Mouse (Mus musculus) midbrain, postnatal 0 days (tissue): ENCODE results near the gene Irf2bp1. TPM values are rescaled to one million over a fixed set of nuclear protein-coding genes. Genes with fewer than 3 reads are reported as not detected.
A peak's percentile ranks its signal among the peaks of the same experiment; 100 is the strongest.

Experiments used
- ATAC-seq: fragments of 200-750 bp; cut with Nextera tagmentation; 2 replicates; pipeline ENCODE4 v1.8.0; 2017; ENCODE audit warnings: moderate number of reproducible peaks, mild to moderate bottlenecking, moderate TSS enrichment, moderate library complexity; ENCODE audit not compliant: low FRiP score
- DNase-seq: peaks from one replicate; pipeline ENCODE4 v3.0.0-alpha.2; 2015; ENCODE audit warnings: low spot score
- H3K27ac ChIP-seq: fragments of 300-500 bp; sonication (generic); 2 replicates; pipeline ENCODE4 v1.5.1; 2014; ENCODE audit warnings: low read depth, mild to moderate bottlenecking, low read length, mixed read lengths
- H3K27me3 ChIP-seq: fragments of 300-500 bp; sonication (generic); 2 replicates; pipeline ENCODE4 v1.6.1; 2014; ENCODE audit warnings: low read length, control low read depth, mixed read lengths; ENCODE audit not compliant: insufficient read depth
- H3K36me3 ChIP-seq: fragments of 300-500 bp; sonication (generic); 2 replicates; pipeline ENCODE4 v1.6.1; 2014; ENCODE audit warnings: low read length, control low read depth, mixed read lengths; ENCODE audit not compliant: insufficient read depth
- H3K4me1 ChIP-seq: fragments of 300-500 bp; sonication (generic); 2 replicates; pipeline ENCODE4 v1.6.1; 2014; ENCODE audit warnings: mild to moderate bottlenecking, control low read depth, antibody characterized with exemption, low read length, mixed read lengths; ENCODE audit not compliant: insufficient read depth
- H3K4me2 ChIP-seq: fragments of 300-500 bp; sonication (generic); 2 replicates; pipeline ENCODE4 v1.6.1; 2014; ENCODE audit warnings: low read depth, mild to moderate bottlenecking, low read length, mixed read lengths; ENCODE audit not compliant: poor library complexity, severe bottlenecking
- H3K4me3 ChIP-seq: fragments of 300-500 bp; sonication (generic); 2 replicates; pipeline ENCODE4 v1.5.1; 2014; ENCODE audit warnings: low read depth, mild to moderate bottlenecking, low read length, moderate library complexity
- H3K9ac ChIP-seq: fragments of 300-500 bp; sonication (generic); replicated peaks from 2 replicates; pipeline ENCODE4 v1.6.1; 2014; ENCODE audit warnings: mild to moderate bottlenecking, low read length, moderate library complexity, mixed read lengths; ENCODE audit not compliant: poor library complexity, severe bottlenecking
- H3K9me3 ChIP-seq: fragments of 300-500 bp; sonication (generic); 2 replicates; pipeline ENCODE4 v1.6.1; 2016; ENCODE audit warnings: low read length, control low read depth
- CTCF ChIP-seq: IDR thresholded peaks from 2 replicates; pipeline ENCODE4 v1.5.1; 2016; ENCODE audit warnings: antibody characterized with exemption, mild to moderate bottlenecking
- WGBS: fragments of 180-500 bp; shearing (Covaris S2); extraction: QIAGEN DNeasy Blood & Tissue Kit; methylation state at CpG from one replicate; pipeline ENCODE4 v1.1.7; 2014; 5-methylcytosine and 5-hydroxymethylcytosine counted together
- polyA plus RNA-seq: library from polyadenylated mRNA; unstranded; fragments of >200 nt; fragmentation: Nextera tagmentation; extraction: Ambion mirVana; gene quantifications from 2 replicates; pipeline ENCODE4 v1.2.1, GENCODE M21; 2015
- total RNA-seq: library from RNA; depleted of rRNA; stranded (reverse); fragments of >200 nt; gene quantifications from 2 replicates; pipeline ENCODE4 v1.2.3, GENCODE M21; 2014

Gene Irf2bp1
- total and polyA plus RNA-seq, 2 experiments from 2014 or later = 25.6 to 133 TPM

DNA sequence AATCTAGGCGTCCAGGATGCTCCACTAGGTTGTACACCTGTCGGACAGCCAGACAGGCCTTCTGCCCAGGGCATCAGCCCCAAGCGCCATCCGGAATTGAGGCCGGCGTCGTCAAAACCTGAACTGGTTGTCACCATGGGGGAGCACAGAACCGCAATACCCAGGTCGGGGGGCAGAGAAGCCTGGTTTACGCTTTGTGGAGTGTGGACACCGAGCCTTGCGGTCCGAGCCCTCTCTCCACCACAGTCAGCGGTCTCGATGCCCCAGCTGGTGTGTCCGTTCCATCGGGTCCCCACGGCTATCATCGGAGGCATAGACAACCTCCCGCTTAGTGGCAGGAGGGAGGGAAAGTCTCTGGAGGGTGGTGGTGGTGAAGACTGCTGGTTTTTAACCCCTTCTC is 41.0 kb upstream of the Irf2bp1 start:
- no peak for DNase-seq
- Histone ChIP-seq H3K27ac (no peak overlapping the region; the same call in 1 of the 2 replicates), H3K4me1 (peaks cover 8% of the 10 kb centered on the region), H3K9ac (peak overlapping the region; percentile 36; the same call in 1 of the 2 replicates), H3K27me3 (no peaks in the 10 kb centered on the region), H3K36me3 (peaks cover 6% of the 10 kb centered on the region; the same call in 1 of the 2 replicates), H3K4me2 (peak overlapping the region; percentile 45), H3K9me3 (no peaks in the 10 kb centered on the region), H3K4me3 (peak overlapping the region; percentile 16; the same call in 1 of the 2 replicates)
- ATAC-seq = 0 out of 2 replicates have a peak, but pooled peaks have one; percentile 0
- WGBS = 9% methylated on average over 20 of the region's 20 CpGs
- no peak for TF ChIP-seq CTCF

DNA sequence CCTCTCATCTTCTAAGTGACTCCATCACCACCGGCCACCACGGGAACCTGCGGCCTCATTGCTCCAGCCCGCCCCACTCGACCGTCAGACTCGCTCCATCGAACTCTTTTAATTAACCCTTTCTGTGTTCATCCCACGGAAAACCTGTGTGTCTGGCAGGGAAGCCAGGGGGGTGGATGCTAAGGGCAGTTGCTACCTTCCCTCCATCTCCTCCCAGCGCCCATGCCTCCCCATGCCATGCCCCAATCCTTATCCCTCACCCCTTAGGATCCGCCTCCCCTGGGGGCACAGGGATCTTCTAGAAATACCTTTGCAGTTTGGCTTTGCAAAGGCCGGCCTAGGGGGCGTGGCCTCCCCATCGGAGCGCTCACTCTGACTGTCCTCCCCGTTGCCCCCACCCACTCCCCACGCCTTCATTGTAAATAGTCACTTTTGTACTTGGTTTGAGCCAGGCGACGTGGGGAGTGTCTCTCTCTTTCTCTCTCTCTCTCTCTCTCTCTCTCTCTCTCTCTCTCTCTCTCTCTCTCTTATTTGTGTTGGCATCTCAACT is 40.5 kb upstream of the Irf2bp1 start:
- H3K4me2 ChIP-seq = peak overlapping the region; percentile 45; the same call in 1 of the 2 replicates
- H3K36me3 ChIP-seq = peaks cover 6% of the 10 kb centered on the region; the same call in 1 of the 2 replicates
- no peak for TF ChIP-seq CTCF
- no peak overlapping the region for H3K9ac ChIP-seq
- ATAC-seq (no peak), DNase-seq (no peak)
- H3K4me1 ChIP-seq = peaks cover 6% of the 10 kb centered on the region; the same call in 1 of the 2 replicates
- no peak overlapping the region for H3K4me3 ChIP-seq
- no peaks in the 10 kb centered on the region for H3K9me3 ChIP-seq
- H3K27ac ChIP-seq = no peak overlapping the region
- WGBS = 10% methylated on average over 19 of the region's 19 CpGs
- H3K27me3 ChIP-seq = no peaks in the 10 kb centered on the region

DNA sequence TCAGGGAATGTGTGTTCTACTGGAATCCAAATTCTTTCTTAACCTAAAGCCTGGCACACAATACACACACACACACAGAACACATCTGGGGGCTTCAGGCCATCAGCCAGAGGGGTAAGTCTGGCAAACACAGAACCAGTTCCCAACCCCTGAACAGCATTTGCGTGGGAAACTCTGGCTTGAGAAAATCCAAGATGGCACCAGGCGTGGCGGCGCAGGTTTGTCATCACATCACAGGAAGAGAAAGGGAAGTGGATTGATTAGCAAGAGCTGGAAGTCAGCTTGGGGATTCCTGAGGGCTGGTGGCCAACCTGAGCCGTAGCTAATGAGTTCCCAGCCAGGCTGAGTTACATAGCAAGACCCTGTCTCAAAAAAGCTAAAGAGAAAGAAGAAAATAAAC is 38.5 kb upstream of the Irf2bp1 start:
- DNase-seq (no peak), ATAC-seq (no peak)

DNA sequence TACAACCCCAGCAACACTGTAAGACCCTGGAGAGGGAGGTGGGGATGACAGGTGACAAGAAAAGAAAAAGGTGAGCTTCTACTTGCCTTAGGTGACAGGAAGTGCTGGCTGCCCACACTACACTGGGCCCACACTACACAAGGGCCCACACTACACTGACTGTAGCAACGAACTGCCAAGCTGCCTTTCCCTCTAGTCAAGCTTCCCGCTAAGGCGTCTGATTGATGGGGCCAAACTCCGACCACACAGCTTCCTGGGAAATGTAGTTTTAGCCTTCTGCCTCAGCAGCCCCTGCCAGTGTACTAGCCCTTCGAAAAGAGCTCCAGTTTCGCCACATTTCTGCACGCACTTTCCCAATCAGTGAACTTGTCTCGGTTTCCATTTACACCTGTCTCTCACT is 36.2 kb upstream of the Irf2bp1 start:
- Histone ChIP-seq H3K4me1 (peaks cover 4% of the 10 kb centered on the region; the same call in 1 of the 2 replicates), H3K9ac (no peak overlapping the region), H3K36me3 (no peaks in the 10 kb centered on the region), H3K27ac (no peak overlapping the region), H3K9me3 (no peaks in the 10 kb centered on the region), H3K4me3 (no peak overlapping the region), H3K4me2 (no peak overlapping the region), H3K27me3 (no peaks in the 10 kb centered on the region)
- ATAC-seq = peak; percentile 32; the same call in 1 of the 2 replicates
- DNase-seq = peak; percentile 40
- TF ChIP-seq CTCF = no peak
- 8% methylated on average over 8 of the region's 8 CpGs for WGBS

More for the DNA sequence above, 38.5 kb upstream of the Irf2bp1 start:
- Histone ChIP-seq H3K27ac (0 out of 2 replicates have a peak overlapping the region, but pooled peaks have one; percentile 8), H3K9me3 (no peaks in the 10 kb centered on the region), H3K36me3 (no peaks in the 10 kb centered on the region), H3K4me1 (peaks cover 6% of the 10 kb centered on the region; the same call in 1 of the 2 replicates), H3K9ac (no peak overlapping the region), H3K27me3 (no peaks in the 10 kb centered on the region), H3K4me3 (no peak overlapping the region), H3K4me2 (no peak overlapping the region)
- no peak for TF ChIP-seq CTCF
- WGBS = 84% methylated on average over 5 of the region's 5 CpGs

DNA sequence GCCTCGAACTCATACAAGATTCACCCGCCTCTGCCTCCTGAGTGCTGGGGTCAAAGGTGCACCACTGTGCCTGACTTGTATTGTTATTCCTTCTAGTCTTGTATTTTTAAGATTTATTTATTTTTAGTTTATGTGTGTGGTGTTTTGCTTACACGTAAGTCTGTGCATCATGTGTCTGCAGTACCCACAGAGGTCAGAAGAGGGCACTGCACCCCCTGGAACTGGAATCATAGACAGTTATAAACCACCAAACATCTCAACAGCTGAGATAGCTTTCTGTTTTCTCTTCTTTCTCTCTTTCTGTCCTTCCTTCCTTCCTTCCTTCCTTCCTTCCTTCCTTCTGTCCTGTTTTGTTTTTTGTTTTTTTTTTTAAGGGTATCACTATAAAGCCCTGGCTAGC is 32.9 kb upstream of the Irf2bp1 start:
- Histone ChIP-seq H3K4me1 (no peaks in the 10 kb centered on the region), H3K9ac (no peak overlapping the region), H3K4me2 (no peak overlapping the region), H3K27me3 (no peaks in the 10 kb centered on the region), H3K27ac (no peak overlapping the region), H3K9me3 (no peaks in the 10 kb centered on the region), H3K36me3 (no peaks in the 10 kb centered on the region), H3K4me3 (no peak overlapping the region)
- WGBS = 86% methylated on average over 3 of the region's 3 CpGs
- TF ChIP-seq CTCF = peak; percentile 51
- no peak for DNase-seq
- ATAC-seq = no peak

DNA sequence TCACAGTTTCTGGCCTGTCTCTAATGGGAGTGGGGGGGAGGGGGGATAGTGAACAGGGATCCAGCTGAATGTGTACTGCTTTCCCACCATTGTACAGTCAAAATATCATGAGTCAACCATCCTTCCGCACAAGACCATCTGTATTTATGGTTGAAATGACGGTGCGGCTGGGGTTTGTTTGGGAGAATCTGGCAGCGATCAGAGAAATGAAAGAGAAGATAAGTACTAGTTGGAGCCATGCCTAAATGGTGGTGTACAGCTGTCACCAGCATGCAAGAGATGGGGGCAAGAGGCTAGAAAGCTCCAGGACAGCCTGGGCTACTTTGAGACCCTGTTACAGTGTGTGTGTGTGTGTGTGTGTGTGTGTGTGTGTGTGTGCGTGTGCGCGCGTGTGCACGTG is 25.5 kb upstream of the Irf2bp1 start:
- no peak for DNase-seq
- no peak overlapping the region for H3K27ac ChIP-seq
- H3K9me3 ChIP-seq = no peaks in the 10 kb centered on the region
- 89% methylated on average over 9 of the region's 9 CpGs for WGBS
- no peaks in the 10 kb centered on the region for H3K27me3 ChIP-seq
- H3K9ac ChIP-seq = no peak overlapping the region
- no peak for TF ChIP-seq CTCF
- H3K4me3 ChIP-seq = no peak overlapping the region
- no peaks in the 10 kb centered on the region for H3K36me3 ChIP-seq
- H3K4me1 ChIP-seq = no peaks in the 10 kb centered on the region
- no peak overlapping the region for H3K4me2 ChIP-seq
- no peak for ATAC-seq
